ENCODE assay signal across 9 mouse cellular contexts in the genomic region with DNA sequence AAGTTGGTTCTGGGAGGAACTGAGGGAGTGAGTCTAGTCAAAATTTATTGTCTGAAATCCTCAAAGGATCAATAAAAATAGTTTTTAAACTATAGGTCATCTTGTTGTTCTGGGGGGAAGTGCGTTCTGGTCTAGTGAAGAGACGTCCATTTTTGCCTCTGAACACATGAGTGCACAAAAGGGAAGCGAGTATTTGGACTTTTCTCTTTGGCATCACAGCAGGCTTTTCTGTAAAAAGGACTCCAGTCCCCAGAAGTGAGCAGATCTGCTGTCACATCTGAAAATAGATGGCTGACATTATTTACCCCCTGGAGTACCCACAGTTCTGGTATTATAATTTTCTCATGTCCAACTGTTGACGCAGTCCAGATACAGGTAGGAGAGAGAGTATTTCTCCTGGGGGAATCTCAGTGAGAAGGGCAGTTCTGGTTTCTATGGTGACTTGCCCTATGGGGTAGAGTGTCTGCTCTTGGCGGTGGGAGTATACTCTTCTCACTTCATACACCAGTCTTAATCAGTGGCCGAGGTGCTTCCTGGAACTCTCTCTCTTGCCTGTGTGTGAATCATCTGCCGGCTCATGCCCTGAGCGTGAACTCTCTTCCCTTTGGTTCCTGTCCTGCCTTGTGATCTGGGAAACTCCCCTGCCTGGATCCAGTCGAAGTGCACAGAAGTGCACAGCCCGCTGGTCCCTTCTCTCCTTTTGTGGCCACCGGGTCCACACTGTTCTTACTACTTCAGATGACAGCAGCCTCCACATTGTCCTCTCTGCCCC. TPM values are rescaled to one million over a fixed set of nuclear protein-coding genes. Genes with fewer than 3 reads are reported as not detected.
DNase-seq lines count a peak whose midpoint lies in the region; ATAC-seq and TF ChIP-seq lines count a peak whose summit lies in the region.
"Had no signal": no experiment of that assay in that cellular context is flagged by ENCODE, and none has a peak within 500 bp of the region (broad histone marks: within the 10 kb centered on the region; RNA-seq: fewer than 3 reads in every experiment).

No protein-coding gene starts in this region.

- no peaks in the 10 kb centered on the region for H3K9me3 ChIP-seq in hindbrain, embryonic 15.5 days
- H3K9me3 ChIP-seq in liver, postnatal 0 days (ENCODE audit: low read length) = no peaks in the 10 kb centered on the region
- no peaks in the 10 kb centered on the region for H3K9me3 ChIP-seq in neural tube, embryonic 15.5 days (replicated peaks)

- intact Hi-C loops in left cerebral cortex, adult 2 months (cut with DNase I) = no loop called here

- peaks cover 23% of the 10 kb centered on the region for H3K4me1 ChIP-seq in brown adipose tissue, adult 24 weeks (ENCODE audit: control insufficient read depth, insufficient read depth, insufficient read length, low read length)
- peaks cover 24% of the 10 kb centered on the region for H3K4me1 ChIP-seq in hindbrain, embryonic 15.5 days (replicated peaks)
- H3K4me1 ChIP-seq in liver, postnatal 0 days (ENCODE audit: insufficient read depth) = peaks cover 37% of the 10 kb centered on the region
- H3K4me1 ChIP-seq in neural tube, embryonic 15.5 days = peaks cover 22% of the 10 kb centered on the region

- WGBS in hindbrain, embryonic 15.5 days = 19% methylated on average over 11 of the region's 11 CpGs
- WGBS in liver, postnatal 0 days (ENCODE audit: insufficient replicate concordance) = 37% methylated on average over 11 of the region's 11 CpGs
- WGBS in neural tube, embryonic 15.5 days = 25% methylated on average over 11 of the region's 11 CpGs

- TF ChIP-seq CTCF in liver, postnatal 0 days (IDR thresholded peaks at IDR 0.05; ENCODE audit: low read depth) = no peak
- TF ChIP-seq CTCF in left cerebral cortex, adult 2 months (IDR thresholded peaks at IDR 0.05) = no peak

- peak; percentile 28 for DNase-seq in ovary, adult 18-20 months (ENCODE audit: low spot score)
- no peak for DNase-seq in ovary, postnatal 14 days (ENCODE audit: low spot score)
- DNase-seq in liver, postnatal 0 days = peak; percentile 49
- DNase-seq in frontal cortex, postnatal 14 days (ENCODE audit: low spot score in 2 of 2) = no peak
- DNase-seq in left cerebral cortex, adult 2 months (ENCODE audit: extremely low spot score in 1 of 2, low spot score in 2 of 2) = no peak

- peak overlapping the region; percentile 33; the same call in 1 of the 2 replicates for H3K27ac ChIP-seq in brown adipose tissue, adult 24 weeks (replicated peaks; ENCODE audit: low read depth, low read length)
- no peak overlapping the region for H3K27ac ChIP-seq in hindbrain, embryonic 15.5 days (replicated peaks)
- peak overlapping the region; percentile 66 for H3K27ac ChIP-seq in liver, postnatal 0 days (ENCODE audit: low read depth)
- H3K27ac ChIP-seq in neural tube, embryonic 15.5 days (replicated peaks) = 0 out of 2 replicates have a peak overlapping the region, but pooled peaks have one; percentile 13
- no peak overlapping the region for H3K27ac ChIP-seq in left cerebral cortex, adult 2 months

- H3K36me3 ChIP-seq in hindbrain, embryonic 15.5 days = 0 out of 2 replicates have a peak, but pooled peaks cover 3% of the 10 kb centered on the region
- no peaks in the 10 kb centered on the region; the same call in 1 of the 2 replicates for H3K36me3 ChIP-seq in liver, postnatal 0 days (replicated peaks; ENCODE audit: insufficient read depth, low read length)
- peaks cover 5% of the 10 kb centered on the region for H3K36me3 ChIP-seq in neural tube, embryonic 15.5 days

- no peak overlapping the region for H3K4me2 ChIP-seq in hindbrain, embryonic 15.5 days
- H3K4me2 ChIP-seq in liver, postnatal 0 days (ENCODE audit: low read depth, low read length) = no peak overlapping the region
- H3K4me2 ChIP-seq in neural tube, embryonic 15.5 days = no peak overlapping the region

- no peaks in the 10 kb centered on the region for H3K27me3 ChIP-seq in hindbrain, embryonic 15.5 days
- H3K27me3 ChIP-seq in liver, postnatal 0 days (ENCODE audit: insufficient read depth, low read length) = no peaks in the 10 kb centered on the region
- no peaks in the 10 kb centered on the region for H3K27me3 ChIP-seq in neural tube, embryonic 15.5 days (replicated peaks)

- TF ChIP-seq EP300 in liver, postnatal 0 days (IDR thresholded peaks at IDR 0.05; ENCODE audit: low read depth) = no peak

- H3K9ac ChIP-seq in hindbrain, embryonic 15.5 days = no peak overlapping the region
- H3K9ac ChIP-seq in liver, postnatal 0 days (replicated peaks) = peak overlapping the region; percentile 26; the same call in 1 of the 2 replicates
- no peak overlapping the region for H3K9ac ChIP-seq in neural tube, embryonic 15.5 days (replicated peaks)

- peak; percentile 42; the same call in 1 of the 2 replicates for ATAC-seq in hindbrain, embryonic 15.5 days (ENCODE audit: low FRiP score, low read depth)
- peak; percentile 77 for ATAC-seq in liver, postnatal 0 days
- peak; percentile 59; the same call in 1 of the 2 replicates for ATAC-seq in neural tube, embryonic 15.5 days (ENCODE audit: low FRiP score)

- no peak overlapping the region for H3K4me3 ChIP-seq in brown adipose tissue, adult 24 weeks (ENCODE audit: insufficient read depth, low read depth, low read length)
- H3K4me3 ChIP-seq in hindbrain, embryonic 15.5 days = no peak overlapping the region
- no peak overlapping the region for H3K4me3 ChIP-seq in liver, postnatal 0 days (ENCODE audit: low read depth, low read length)
- H3K4me3 ChIP-seq in neural tube, embryonic 15.5 days (replicated peaks) = no peak overlapping the region
- H3K4me3 ChIP-seq in left cerebral cortex, adult 2 months = no peak overlapping the region

RNA-seq across cellular contexts. Expression of gene Stx7, which starts 15.2 kb away (rescaled TPM):
- polyA plus RNA-seq in brown adipose tissue, adult 24 weeks (2012; ENCODE audit: insufficient read depth, insufficient read length, missing spikeins) = 35.7 and 40.4 TPM in 2 replicates
- polyA plus RNA-seq in hindbrain, embryonic 15.5 days (2015; fragmentation: Nextera tagmentation; extraction: Ambion mirVana) = 296 and 313 TPM in 2 replicates
- 33.7 and 35.7 TPM in 2 replicates for polyA plus RNA-seq in liver, postnatal 0 days (2015; fragmentation: Nextera tagmentation; extraction: Ambion mirVana)
- polyA plus RNA-seq in neural tube, embryonic 15.5 days (2015; fragmentation: Nextera tagmentation; extraction: Ambion mirVana) = 280 and 309 TPM in 2 replicates
- 100 to 1,000 TPM; 136 to 144 TPM for total RNA-seq in left cerebral cortex, adult 2 months (2021)

RNA-seq across cellular contexts. Expression of gene Taar9, which starts 55.0 kb away (rescaled TPM):
- polyA plus RNA-seq in brown adipose tissue, adult 24 weeks (2012; ENCODE audit: insufficient read depth, insufficient read length, missing spikeins) = not detected in 2 replicates
- polyA plus RNA-seq in hindbrain, embryonic 15.5 days (2015; fragmentation: Nextera tagmentation; extraction: Ambion mirVana) = not detected in 2 replicates
- not detected in 2 replicates for polyA plus RNA-seq in liver, postnatal 0 days (2015; fragmentation: Nextera tagmentation; extraction: Ambion mirVana)
- not detected in 2 replicates for polyA plus RNA-seq in neural tube, embryonic 15.5 days (2015; fragmentation: Nextera tagmentation; extraction: Ambion mirVana)
- total RNA-seq in left cerebral cortex, adult 2 months (2021) = not detected
- polyA plus RNA-seq: cortical plate, adult 2 months had no signal

RNA-seq across cellular contexts. Expression of gene Moxd1, which starts 59.0 kb away (rescaled TPM):
- polyA plus RNA-seq in brown adipose tissue, adult 24 weeks (2012; ENCODE audit: insufficient read depth, insufficient read length, missing spikeins) = 0.55 TPM in 1 of 2 replicates, not detected in the other
- 6.8 TPM in 2 replicates for polyA plus RNA-seq in hindbrain, embryonic 15.5 days (2015; fragmentation: Nextera tagmentation; extraction: Ambion mirVana)
- 0.04 TPM in 1 of 2 replicates, not detected in the other for polyA plus RNA-seq in liver, postnatal 0 days (2015; fragmentation: Nextera tagmentation; extraction: Ambion mirVana)
- 8.6 and 9.0 TPM in 2 replicates for polyA plus RNA-seq in neural tube, embryonic 15.5 days (2015; fragmentation: Nextera tagmentation; extraction: Ambion mirVana)
- total RNA-seq in left cerebral cortex, adult 2 months (2021) = 1 to 10 TPM; 7.7 to 9.8 TPM

Comparison
In these comparisons a context has a peak if more than half of its experiments do, and no peak if none do; other contexts are left out.
1. DNase-seq: peak in ovary, adult 18-20 months (single experiment) and liver, postnatal 0 days (single experiment); none in ovary, postnatal 14 days (single experiment), frontal cortex, postnatal 14 days (0 of 2) and left cerebral cortex, adult 2 months (0 of 2).
2. H3K27ac ChIP-seq: peak in brown adipose tissue, adult 24 weeks (single experiment), liver, postnatal 0 days (single experiment) and neural tube, embryonic 15.5 days (single experiment); none in hindbrain, embryonic 15.5 days (single experiment) and left cerebral cortex, adult 2 months (single experiment).
3. Peak in every context shown above with its lines, with median percentiles within 50 percentile points of each other: ATAC-seq.